In genomic region chr9:103565186-103565585, GRCm38 (mm10) we compare ENCODE assay signal across 20 mouse cellular contexts.
DNase-seq lines count a peak whose midpoint lies in the region; ATAC-seq and TF ChIP-seq lines count a peak whose summit lies in the region.
"Had no signal": no experiment of that assay in that cellular context is flagged by ENCODE, and none has a peak within 500 bp of the region (broad histone marks: within the 10 kb centered on the region; RNA-seq: fewer than 3 reads in every experiment).

No protein-coding gene starts in this region.

- TF ChIP-seq CTCF in layer of hippocampus, adult 2 months (conservative IDR thresholded peaks at IDR 0.05): no peak

- peak overlapping the region; percentile 75 for H3K27ac ChIP-seq in layer of hippocampus, adult 2 months
- H3K27ac ChIP-seq: embryonic facial prominence, embryonic 15.5 days; heart, adult 2 months; intestine, embryonic 15.5 days had no signal

- no peak overlapping the region for H3K4me3 ChIP-seq in layer of hippocampus, adult 2 months
- H3K4me3 ChIP-seq: embryonic facial prominence, embryonic 15.5 days; erythroblast, embryonic 14.5 days; heart, adult 2 months; heart, embryonic 12.5 days; hindbrain, embryonic 10.5 days; intestine, embryonic 15.5 days had no signal

- peak; percentile 60; the same call in 1 of the 2 replicates for ATAC-seq in cerebellum, adult (ENCODE audit: insufficient number of reproducible peaks, low FRiP score, low TSS enrichment)
- ATAC-seq: CD4-positive, CD25-positive, alpha-beta regulatory T cell, adult 4 months; intestine, embryonic 15.5 days had no signal

- no peak for DNase-seq in cerebellum, adult 11 months
- DNase-seq in cerebellum, adult 9-10 months: peak; percentile 72
- no peak for DNase-seq in cerebellum, adult 8-10 months
- DNase-seq in layer of hippocampus, adult 2 months (ENCODE audit: low spot score in 2 of 2): no peak
- no peak for DNase-seq in layer of hippocampus, adult 9-10 months (ENCODE audit: low spot score)
- no peak for DNase-seq in heart, adult 9 months (ENCODE audit: low spot score in 2 of 2)
- DNase-seq: adrenal gland, adult 8-10 months; adrenal gland, postnatal 36 days; B cell, adult 2 months; embryo, embryonic 11 days; gastrocnemius, postnatal 14 days; heart, adult 2 months; kidney, adult 18-20 months had no signal
